Mouse (Mus musculus) forebrain, embryonic 12.5 days (tissue): ENCODE measurements at regions not wholly inside any gene's neighbourhood (a gene's known extent, or its start where the extent isn't known, plus 50 kb on each side); places are given as distances from the start of the nearest gene placed in this dataset.

Experiments
- ATAC-seq: fragments of 200-750 bp; cut with Nextera tagmentation; 2 replicates; pipeline ENCODE4 v1.8.0; 2017; ENCODE audit warnings: moderate TSS enrichment; ENCODE audit not compliant: low FRiP score
- H3K27ac ChIP-seq: fragments of 300-500 bp; sonication (generic); 2 replicates; pipeline ENCODE4 v1.5.1; 2016; ENCODE audit warnings: mild to moderate bottlenecking
- H3K27me3 ChIP-seq: fragments of 300-500 bp; sonication (generic); 2 replicates; pipeline ENCODE4 v1.6.1; 2016; ENCODE audit warnings: mild to moderate bottlenecking
- H3K36me3 ChIP-seq: fragments of 300-500 bp; sonication (generic); replicated peaks from 2 replicates; pipeline ENCODE4 v1.6.1; 2016; ENCODE audit warnings: mild to moderate bottlenecking
- H3K4me1 ChIP-seq: fragments of 300-500 bp; sonication (generic); 2 replicates; pipeline ENCODE4 v1.6.1; 2016
- H3K4me2 ChIP-seq: fragments of 300-500 bp; sonication (generic); 2 replicates; pipeline ENCODE4 v1.6.1; 2016; ENCODE audit warnings: mild to moderate bottlenecking, moderate library complexity
- H3K4me3 ChIP-seq: fragments of 300-500 bp; sonication (generic); replicated peaks from 2 replicates; pipeline ENCODE4 v1.5.1; 2016; ENCODE audit warnings: mild to moderate bottlenecking
- H3K9ac ChIP-seq: fragments of 300-500 bp; sonication (generic); 2 replicates; pipeline ENCODE4 v1.6.1; 2016; ENCODE audit warnings: mild to moderate bottlenecking
- H3K9me3 ChIP-seq: fragments of 300-500 bp; sonication (generic); 2 replicates; pipeline ENCODE4 v1.6.1; 2016
- WGBS: fragments of 180-500 bp; shearing (Covaris S2); methylation state at CpG from one replicate; pipeline ENCODE4 v1.1.7; 2016; 5-methylcytosine and 5-hydroxymethylcytosine counted together

DNA sequence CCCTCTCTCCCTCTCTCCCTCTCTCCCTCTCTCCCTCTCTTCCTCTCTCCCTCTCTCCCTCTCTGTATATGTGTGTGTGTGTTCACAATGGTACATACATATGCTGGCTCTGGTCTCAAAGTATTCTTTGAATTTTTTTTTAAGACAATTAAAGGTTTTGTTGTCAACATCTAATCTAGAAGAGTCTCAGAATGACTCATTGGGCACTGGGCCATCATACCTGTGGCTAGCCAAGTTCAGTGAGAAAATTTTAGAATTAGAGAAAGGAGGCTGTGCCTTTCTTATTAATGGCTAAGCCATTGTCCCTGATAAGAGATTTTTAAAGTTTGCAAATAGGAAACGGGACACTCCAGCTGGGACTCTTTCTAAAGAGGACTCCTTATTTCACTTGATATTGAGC, 164.1 kb downstream of the Tmx1 start:
- Histone ChIP-seq H3K4me1 (peaks cover 5% of the 10 kb centered on the region; the same call in 1 of the 2 replicates), H3K9ac (no peak overlapping the region), H3K4me2 (no peak overlapping the region), H3K9me3 (no peaks in the 10 kb centered on the region), H3K27ac (no peak overlapping the region), H3K4me3 (no peak overlapping the region), H3K27me3 (no peaks in the 10 kb centered on the region), H3K36me3 (no peaks in the 10 kb centered on the region)
- WGBS = 81% methylated on average over 1 of the region's 1 CpGs
- ATAC-seq = no peak

DNA sequence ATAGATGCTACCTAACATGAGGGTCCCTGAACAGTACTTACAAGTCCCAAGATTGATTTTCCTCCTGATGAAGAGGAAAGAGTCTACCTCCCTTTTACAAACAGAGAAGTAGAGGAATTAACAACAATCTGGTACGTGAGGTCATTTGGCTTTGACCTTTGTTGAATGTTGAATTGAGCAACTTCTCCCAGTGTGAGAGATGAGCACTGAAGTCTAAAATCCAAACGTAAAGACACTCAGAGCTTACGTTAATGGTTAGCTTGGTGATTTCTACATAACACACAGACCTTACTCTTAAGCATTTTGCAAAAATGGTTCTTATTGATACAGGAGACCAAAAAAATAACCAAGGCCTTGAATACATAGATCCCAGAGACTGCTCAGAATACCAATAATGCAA, 165.1 kb downstream of the Tmx1 start:
- Histone ChIP-seq H3K27me3 (no peaks in the 10 kb centered on the region), H3K4me3 (no peak overlapping the region), H3K27ac (no peak overlapping the region), H3K9me3 (no peaks in the 10 kb centered on the region), H3K36me3 (no peaks in the 10 kb centered on the region), H3K4me2 (no peak overlapping the region), H3K9ac (no peak overlapping the region), H3K4me1 (peaks cover 5% of the 10 kb centered on the region; the same call in 1 of the 2 replicates)
- 88% methylated on average over 3 of the region's 3 CpGs for WGBS
- no peak for ATAC-seq

DNA sequence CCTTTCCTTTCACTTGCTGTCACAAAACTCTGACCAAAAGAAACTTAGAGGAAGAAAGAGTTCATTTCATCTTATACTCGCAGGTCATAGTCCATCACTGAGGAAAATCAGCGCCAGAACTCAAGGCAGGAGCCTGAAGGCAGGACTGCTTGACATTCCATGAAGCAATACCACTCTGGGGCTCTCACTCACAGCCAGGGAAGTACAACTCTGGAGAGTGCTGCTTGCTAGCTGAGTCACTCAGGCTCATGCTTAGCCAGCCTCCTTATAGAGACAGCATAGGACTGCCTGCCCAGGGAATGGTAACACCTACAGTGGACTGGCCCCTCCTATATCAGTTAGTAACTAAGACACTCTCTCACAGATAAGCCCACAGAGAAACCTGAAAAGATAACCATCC, 166.5 kb downstream of the Tmx1 start:
- Histone ChIP-seq H3K4me2 (no peak overlapping the region), H3K4me1 (peaks cover 5% of the 10 kb centered on the region; the same call in 1 of the 2 replicates), H3K9ac (no peak overlapping the region), H3K27me3 (no peaks in the 10 kb centered on the region), H3K27ac (no peak overlapping the region), H3K4me3 (no peak overlapping the region), H3K9me3 (no peaks in the 10 kb centered on the region), H3K36me3 (no peaks in the 10 kb centered on the region)
- ATAC-seq = no peak
- 81% methylated on average over 2 of the region's 2 CpGs for WGBS

DNA sequence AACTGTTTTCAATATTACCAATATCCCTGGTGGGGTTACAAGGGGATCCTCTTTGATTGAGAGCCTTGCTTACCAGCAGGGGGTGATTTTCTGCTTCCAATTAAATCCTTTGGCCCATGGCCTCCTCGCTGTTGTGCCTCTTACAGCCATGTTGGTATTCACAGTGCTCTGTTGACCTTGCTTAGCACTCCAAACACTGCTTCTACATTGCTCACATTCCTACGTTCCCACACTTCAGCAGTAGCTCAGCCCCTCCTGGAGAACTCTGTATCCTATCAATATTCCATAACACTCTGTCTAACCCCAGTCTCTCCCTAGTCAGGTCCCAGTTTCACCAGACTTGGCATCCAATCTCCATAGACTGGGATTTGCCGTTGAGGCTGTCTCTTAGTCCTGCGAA, 169.1 kb downstream of the Tmx1 start:
- Histone ChIP-seq H3K4me3 (no peak overlapping the region), H3K27ac (no peak overlapping the region), H3K27me3 (no peaks in the 10 kb centered on the region), H3K36me3 (no peaks in the 10 kb centered on the region), H3K4me2 (no peak overlapping the region), H3K9ac (no peak overlapping the region), H3K9me3 (no peaks in the 10 kb centered on the region), H3K4me1 (no peaks in the 10 kb centered on the region)
- 82% methylated on average over 4 of the region's 4 CpGs for WGBS
- no peak for ATAC-seq

DNA sequence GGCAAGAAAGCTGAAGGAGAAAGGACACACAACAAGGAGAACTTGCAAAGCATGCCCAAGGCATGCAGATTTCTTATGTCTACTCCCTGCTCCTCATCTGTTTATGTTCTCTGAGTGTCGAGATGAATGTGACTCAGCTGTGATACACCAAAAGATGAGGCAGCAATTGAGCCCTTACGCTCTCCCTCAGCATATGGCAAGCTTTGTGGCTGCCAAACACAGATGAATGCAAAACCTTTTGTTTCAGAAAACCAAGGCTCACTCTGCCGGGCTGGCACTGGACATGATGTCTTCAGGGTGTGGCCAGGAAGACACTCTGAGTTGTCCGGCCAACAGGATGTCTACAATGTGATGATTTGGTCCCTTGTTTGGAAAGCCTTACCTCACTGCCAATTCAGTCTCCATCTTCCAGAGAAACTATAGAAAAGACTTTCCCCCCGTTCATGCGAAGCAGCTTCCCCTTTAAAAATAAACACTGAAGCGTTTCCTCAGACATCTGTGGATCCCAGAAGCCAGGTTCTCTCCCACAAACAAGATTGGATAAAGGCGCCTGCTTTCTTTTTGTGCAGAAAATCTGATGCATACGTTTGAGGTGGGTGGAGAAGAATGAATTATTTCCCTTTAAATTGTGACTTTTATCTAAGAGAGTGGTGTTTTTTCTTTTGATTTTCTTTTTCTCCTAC, 171.5 kb downstream of the Tmx1 start:
- no peaks in the 10 kb centered on the region for H3K27me3 ChIP-seq
- peaks cover 3% of the 10 kb centered on the region; the same call in 1 of the 2 replicates for H3K4me1 ChIP-seq
- 80% methylated on average over 9 of the region's 9 CpGs for WGBS
- ATAC-seq = no peak
- H3K9me3 ChIP-seq = no peaks in the 10 kb centered on the region
- H3K4me3 ChIP-seq = no peak overlapping the region
- H3K27ac ChIP-seq = no peak overlapping the region
- no peak overlapping the region for H3K9ac ChIP-seq
- H3K4me2 ChIP-seq = no peak overlapping the region
- H3K36me3 ChIP-seq = no peaks in the 10 kb centered on the region

DNA sequence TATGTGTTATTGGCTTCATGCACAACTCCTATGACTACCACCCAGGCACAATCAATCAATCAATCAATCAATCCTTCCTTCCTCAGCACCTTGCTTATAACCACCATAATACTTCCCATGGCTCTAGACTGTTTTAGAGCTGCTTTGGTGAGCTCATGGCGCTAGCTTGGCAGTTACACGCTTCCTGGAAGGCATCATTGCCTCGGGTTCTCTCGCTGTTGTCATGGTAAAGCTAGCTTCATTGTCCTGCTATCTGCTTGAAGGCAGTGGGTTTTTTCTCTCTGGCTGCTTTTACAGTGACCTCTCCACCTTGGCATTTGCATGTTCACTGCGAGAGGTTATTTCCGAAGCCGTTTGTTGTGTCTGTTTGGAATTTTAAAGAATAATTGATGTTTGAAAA, 174.7 kb downstream of the Tmx1 start:
- Histone ChIP-seq H3K27ac (no peak overlapping the region), H3K36me3 (no peaks in the 10 kb centered on the region), H3K27me3 (no peaks in the 10 kb centered on the region), H3K4me3 (no peak overlapping the region), H3K4me1 (peaks cover 3% of the 10 kb centered on the region; the same call in 1 of the 2 replicates), H3K9ac (no peak overlapping the region), H3K9me3 (no peaks in the 10 kb centered on the region), H3K4me2 (no peak overlapping the region)
- no peak for ATAC-seq
- 79% methylated on average over 7 of the region's 7 CpGs for whole genome bisulfite sequencing

DNA sequence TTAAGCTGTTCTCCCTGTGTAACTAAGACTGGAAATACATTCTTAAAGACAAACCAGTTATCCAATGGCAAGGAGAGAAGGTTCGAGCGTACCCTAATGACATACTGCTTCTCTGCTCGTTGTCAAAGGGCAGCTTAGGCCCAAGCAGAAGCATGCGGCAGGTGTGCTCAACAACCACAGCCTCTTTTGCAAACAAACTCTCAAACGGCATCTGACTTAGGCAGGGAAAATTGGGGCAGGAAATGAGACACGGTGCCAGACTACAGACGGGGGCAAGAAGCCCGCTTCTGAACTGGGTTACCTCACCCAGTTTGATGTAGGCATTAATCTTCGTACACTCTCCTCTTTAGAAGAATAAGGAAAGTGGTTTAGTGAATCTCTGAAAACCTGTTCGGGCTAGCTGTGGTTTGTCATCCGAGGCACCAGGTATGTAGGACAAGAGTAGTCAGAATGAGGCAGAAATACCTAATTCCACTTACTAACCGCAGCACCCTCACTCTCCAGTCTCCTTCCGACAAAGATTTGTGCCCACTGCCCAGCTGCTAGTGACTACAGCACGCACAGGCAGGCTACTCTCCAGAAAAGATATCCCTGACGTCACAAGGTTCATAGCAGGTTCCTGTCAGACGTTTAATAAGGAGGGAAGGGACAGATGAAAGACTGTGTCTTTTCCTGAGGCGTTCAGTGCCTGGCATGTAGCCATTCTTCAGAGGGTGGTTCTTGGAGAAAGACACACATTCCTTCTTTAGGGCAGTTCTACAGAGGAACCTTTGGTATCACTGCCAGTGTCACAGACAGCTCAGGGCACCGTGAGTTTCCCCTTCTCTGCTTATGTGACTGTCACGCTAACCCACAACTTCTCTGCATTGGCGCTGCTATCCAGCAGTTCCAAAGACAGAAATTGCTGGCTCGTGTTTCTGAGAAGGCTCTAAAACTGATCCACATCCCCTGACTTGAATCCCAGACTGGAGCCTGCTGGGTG, 175.8 kb downstream of the Tmx1 start:
- Histone ChIP-seq H3K36me3 (no peaks in the 10 kb centered on the region), H3K9me3 (no peaks in the 10 kb centered on the region), H3K4me3 (no peak overlapping the region), H3K9ac (no peak overlapping the region), H3K27me3 (no peaks in the 10 kb centered on the region), H3K27ac (no peak overlapping the region), H3K4me2 (no peak overlapping the region), H3K4me1 (peaks cover 3% of the 10 kb centered on the region; the same call in 1 of the 2 replicates)
- ATAC-seq = no peak
- 81% methylated on average over 21 of the region's 21 CpGs for WGBS

DNA sequence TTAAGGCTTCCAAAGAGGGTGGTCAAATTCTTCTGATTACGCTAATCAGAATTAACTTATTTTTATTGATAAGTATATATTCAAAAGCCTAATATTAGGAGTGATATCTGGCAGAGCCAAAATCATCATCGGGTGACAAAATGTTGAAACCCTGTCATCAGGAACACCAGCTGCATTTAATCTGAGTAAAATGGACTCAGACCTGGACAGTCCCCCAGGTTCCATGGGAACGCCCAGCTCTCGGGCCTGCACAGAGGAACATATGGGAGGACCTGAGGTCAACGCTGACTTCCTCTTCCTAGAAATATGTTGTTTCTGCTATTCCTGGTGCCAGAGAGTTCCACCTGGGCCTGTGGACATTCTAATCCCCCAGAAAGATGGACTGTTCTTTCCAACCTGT, 176.5 kb downstream of the Tmx1 start:
- H3K9ac ChIP-seq = no peak overlapping the region
- no peak overlapping the region for H3K4me3 ChIP-seq
- WGBS = 86% methylated on average over 5 of the region's 5 CpGs
- no peaks in the 10 kb centered on the region for H3K9me3 ChIP-seq
- ATAC-seq = no peak
- H3K36me3 ChIP-seq = no peaks in the 10 kb centered on the region
- no peak overlapping the region for H3K27ac ChIP-seq
- H3K4me1 ChIP-seq = peaks cover 3% of the 10 kb centered on the region; the same call in 1 of the 2 replicates
- H3K4me2 ChIP-seq = no peak overlapping the region
- no peaks in the 10 kb centered on the region for H3K27me3 ChIP-seq

DNA sequence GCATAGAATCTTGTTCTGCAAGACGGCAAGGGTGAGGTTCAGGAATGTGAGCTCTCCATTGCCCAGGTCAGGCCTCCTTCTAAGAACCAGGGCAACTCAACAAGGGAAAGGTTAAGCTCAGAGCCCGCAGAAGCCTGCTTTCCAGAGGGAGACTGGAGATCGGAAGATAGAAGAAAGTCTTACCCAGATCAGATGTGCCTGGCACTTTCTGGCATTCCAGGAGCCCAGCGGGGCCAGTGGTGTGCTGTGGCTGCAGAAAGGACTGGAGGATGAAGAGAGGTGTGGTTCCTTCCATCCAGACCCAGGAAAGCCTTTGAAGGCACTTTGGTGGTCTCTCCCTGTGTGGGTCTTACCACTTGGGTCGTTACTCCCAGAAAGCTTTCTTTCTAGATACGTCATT, 178.4 kb downstream of the Tmx1 start:
- H3K9me3 ChIP-seq = no peaks in the 10 kb centered on the region
- H3K4me2 ChIP-seq = no peak overlapping the region
- no peaks in the 10 kb centered on the region for H3K27me3 ChIP-seq
- no peak overlapping the region for H3K9ac ChIP-seq
- WGBS = 74% methylated on average over 6 of the region's 6 CpGs
- ATAC-seq = no peak
- no peaks in the 10 kb centered on the region for H3K36me3 ChIP-seq
- no peak overlapping the region for H3K27ac ChIP-seq
- H3K4me3 ChIP-seq = no peak overlapping the region
- peaks cover 3% of the 10 kb centered on the region; the same call in 1 of the 2 replicates for H3K4me1 ChIP-seq

DNA sequence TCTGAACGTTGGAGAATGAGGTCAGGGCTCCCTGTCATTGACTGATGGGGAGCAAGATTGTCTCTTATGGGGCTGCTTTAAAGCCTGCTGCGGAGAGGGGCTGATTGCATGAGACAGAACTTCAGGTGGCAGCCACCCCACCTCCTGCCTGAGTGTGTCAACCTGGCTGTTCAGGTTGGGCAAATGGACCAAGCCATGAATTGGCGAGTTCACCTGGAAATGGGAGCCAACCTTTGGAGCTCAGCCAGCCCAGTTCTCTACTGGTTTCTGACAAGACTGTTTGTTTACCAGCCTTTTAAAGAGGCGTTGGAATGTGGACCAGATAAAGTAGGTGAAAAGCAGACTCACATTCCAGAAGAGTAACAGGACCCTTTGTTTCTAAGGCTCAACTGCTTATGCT, 180.3 kb downstream of the Tmx1 start:
- no peak overlapping the region for H3K4me3 ChIP-seq
- no peak overlapping the region for H3K27ac ChIP-seq
- H3K4me2 ChIP-seq = no peak overlapping the region
- no peaks in the 10 kb centered on the region for H3K36me3 ChIP-seq
- ATAC-seq = no peak
- WGBS = 78% methylated on average over 4 of the region's 4 CpGs
- H3K27me3 ChIP-seq = no peaks in the 10 kb centered on the region
- no peaks in the 10 kb centered on the region for H3K4me1 ChIP-seq
- H3K9ac ChIP-seq = no peak overlapping the region
- no peaks in the 10 kb centered on the region for H3K9me3 ChIP-seq

DNA sequence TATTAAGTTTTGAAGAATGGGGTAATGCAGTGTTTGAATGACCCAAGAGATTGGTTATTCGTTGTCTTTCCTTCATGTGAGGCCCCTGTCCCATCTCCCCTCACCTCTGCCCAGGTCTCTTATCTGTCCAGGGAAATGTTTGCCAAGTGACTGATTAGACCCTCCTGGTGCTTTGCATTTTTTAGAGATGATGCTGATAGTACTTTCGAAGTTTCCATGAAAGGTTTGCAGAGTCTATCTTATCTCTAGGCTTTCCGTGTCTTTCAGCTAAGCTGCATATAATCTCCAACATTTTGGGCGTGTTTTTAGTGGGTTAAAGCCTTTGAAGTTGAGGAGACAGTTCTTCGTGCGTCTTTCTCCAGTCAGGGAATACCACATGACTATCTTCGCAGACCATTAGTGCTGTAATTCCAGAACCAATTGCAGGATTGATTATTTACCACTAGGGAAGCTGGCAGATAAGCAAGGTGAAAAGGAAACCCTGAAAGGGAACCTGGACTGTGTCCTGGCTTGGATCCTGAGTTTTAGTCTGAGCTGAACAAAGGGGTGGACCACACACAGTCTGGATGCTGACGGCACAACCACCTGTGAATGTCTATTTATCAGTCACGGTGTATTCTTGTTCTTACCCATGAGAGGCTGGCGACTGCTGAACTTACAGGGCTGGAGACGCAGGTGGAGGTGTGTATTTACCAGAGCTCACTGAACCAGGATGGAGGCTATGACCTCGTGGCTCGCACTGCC, 180.9 kb downstream of the Tmx1 start:
- Histone ChIP-seq H3K4me3 (no peak overlapping the region), H3K9ac (no peak overlapping the region), H3K4me1 (no peaks in the 10 kb centered on the region), H3K36me3 (no peaks in the 10 kb centered on the region), H3K27me3 (no peaks in the 10 kb centered on the region), H3K27ac (no peak overlapping the region), H3K4me2 (no peak overlapping the region), H3K9me3 (no peaks in the 10 kb centered on the region)
- WGBS = 79% methylated on average over 13 of the region's 13 CpGs
- no peak for ATAC-seq

DNA sequence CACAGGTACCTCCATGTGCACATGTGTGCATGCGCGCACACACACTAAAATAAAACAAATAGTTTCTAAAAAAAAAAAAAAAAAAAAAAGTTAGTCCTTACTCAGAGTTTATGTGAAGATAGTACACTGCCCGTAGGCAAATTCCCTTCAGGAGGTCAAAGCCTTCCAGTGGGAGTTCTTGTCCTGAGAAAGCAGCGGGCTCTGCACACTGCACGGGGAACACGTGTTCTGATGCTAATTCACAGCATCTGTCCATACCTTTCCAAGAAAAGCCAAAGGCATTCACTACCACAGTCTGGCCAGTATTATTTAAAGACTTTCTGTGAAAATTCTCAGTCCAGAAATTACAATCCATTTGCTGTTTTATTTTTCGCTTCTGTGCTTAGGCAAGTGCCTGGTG, 183.1 kb downstream of the Tmx1 start:
- no peak overlapping the region for H3K4me3 ChIP-seq
- H3K9me3 ChIP-seq = no peaks in the 10 kb centered on the region
- no peak overlapping the region for H3K4me2 ChIP-seq
- H3K27me3 ChIP-seq = no peaks in the 10 kb centered on the region
- H3K4me1 ChIP-seq = no peaks in the 10 kb centered on the region
- no peak overlapping the region for H3K27ac ChIP-seq
- no peak for ATAC-seq
- no peak overlapping the region for H3K9ac ChIP-seq
- WGBS = 89% methylated on average over 7 of the region's 7 CpGs
- no peaks in the 10 kb centered on the region for H3K36me3 ChIP-seq
